Mouse (Mus musculus): ENCODE results near the gene Entpd6.

Entpd6 gene

GRCm38 (mm10) chr2:150770747-150771146 is 21.9 kb downstream of the Entpd6 start:
- TF ChIP-seq GATA4 (IDR thresholded peaks at IDR 0.05; ENCODE audit: insufficient replicate concordance, low read length) = no peak

GRCm38 (mm10) chr2:150771169-150771568 is 22.3 kb downstream of the Entpd6 start:
- no peak for TF ChIP-seq GATA4 (IDR thresholded peaks at IDR 0.05; ENCODE audit: insufficient replicate concordance, low read length)

- TF ChIP-seq GATA4 (IDR thresholded peaks at IDR 0.05; ENCODE audit: insufficient replicate concordance, low read length) = no peak
Observed at GRCm38 (mm10) chr2:150771996-150772395, 23.2 kb downstream of the Entpd6 start.

GRCm38 (mm10) chr2:150772466-150773119 is 23.8 kb downstream of the Entpd6 start:
- TF ChIP-seq GATA4 (IDR thresholded peaks at IDR 0.05; ENCODE audit: insufficient replicate concordance, low read length) = no peak

- no peak for TF ChIP-seq GATA4 (IDR thresholded peaks at IDR 0.05; ENCODE audit: insufficient replicate concordance, low read length)
Observed at GRCm38 (mm10) chr2:150782801-150783200, 34.0 kb downstream of the Entpd6 start.

- TF ChIP-seq GATA4 (IDR thresholded peaks at IDR 0.05; ENCODE audit: insufficient replicate concordance, low read length) = no peak
Observed at GRCm38 (mm10) chr2:150786251-150787180, 37.7 kb downstream of the Entpd6 start, which contains the start of gene Pygb. Pygb (plus strand) TSS chr2:150786735.

GRCm38 (mm10) chr2:150787234-150787771 is 38.5 kb downstream of the Entpd6 start:
- no peak for TF ChIP-seq GATA4 (IDR thresholded peaks at IDR 0.05; ENCODE audit: insufficient replicate concordance, low read length)

- no peak for TF ChIP-seq GATA4 (IDR thresholded peaks at IDR 0.05; ENCODE audit: insufficient replicate concordance, low read length)
Observed at GRCm38 (mm10) chr2:150788768-150789550, 40.1 kb downstream of the Entpd6 start.

- TF ChIP-seq GATA4 (IDR thresholded peaks at IDR 0.05; ENCODE audit: insufficient replicate concordance, low read length) = no peak
Observed at GRCm38 (mm10) chr2:150793320-150793719, 44.5 kb downstream of the Entpd6 start.

GRCm38 (mm10) chr2:150798084-150798483 is 49.2 kb downstream of the Entpd6 start:
- TF ChIP-seq GATA4 (IDR thresholded peaks at IDR 0.05; ENCODE audit: insufficient replicate concordance, low read length) = no peak

GRCm38 (mm10) chr2:150800616-150801015 is 51.8 kb downstream of the Entpd6 start:
- TF ChIP-seq GATA4 (IDR thresholded peaks at IDR 0.05; ENCODE audit: insufficient replicate concordance, low read length) = no peak

GRCm38 (mm10) chr2:150803035-150803434 is 54.2 kb downstream of the Entpd6 start:
- no peak for TF ChIP-seq GATA4 (IDR thresholded peaks at IDR 0.05; ENCODE audit: insufficient replicate concordance, low read length)

GRCm38 (mm10) chr2:150808381-150808780 is 59.5 kb downstream of the Entpd6 start:
- no peak for TF ChIP-seq GATA4 (IDR thresholded peaks at IDR 0.05; ENCODE audit: insufficient replicate concordance, low read length)

- no peak for TF ChIP-seq GATA4 (IDR thresholded peaks at IDR 0.05; ENCODE audit: insufficient replicate concordance, low read length)
Observed at GRCm38 (mm10) chr2:150808812-150809211, 60.0 kb downstream of the Entpd6 start.

- TF ChIP-seq GATA4 (IDR thresholded peaks at IDR 0.05; ENCODE audit: insufficient replicate concordance, low read length) = no peak
Observed at GRCm38 (mm10) chr2:150810603-150811002, 61.8 kb downstream of the Entpd6 start.

Data from liver, adult (tissue).